Mouse (Mus musculus): ENCODE results near the gene Ing2. TPM values are rescaled to one million over a fixed set of nuclear protein-coding genes. Genes with fewer than 3 reads are reported as not detected.

The Ing2 gene
- total and polyA plus RNA-seq, 3 experiments: 18.6 to 363 (median 61.7) TPM

- TF ChIP-seq UBTF (IDR thresholded peaks at IDR 0.05; ENCODE audit: borderline replicate concordance, insufficient read depth, low read depth, low read length): 0 out of 2 replicates have a peak, but pooled peaks have one; percentile 14
Measured at GRCm38 (mm10) chr8:47676224-47676623, 868 bp upstream of the Ing2 start (continued).

- peak; percentile 90 for DNase-seq (ENCODE audit: low read depth, low spot score)
- H3K27me3 ChIP-seq (ENCODE audit: control insufficient read depth in 1 of 2, insufficient read depth in 2 of 2, low read length in 2 of 2): no peaks in the 10 kb centered on the region
- TF ChIP-seq MYC (IDR thresholded peaks at IDR 0.05; ENCODE audit: low read depth, low read length) (peak; percentile 52; the same call in 1 of the 2 replicates), RCOR1 (IDR thresholded peaks at IDR 0.05; ENCODE audit: low read depth, low read length) (0 out of 2 replicates have a peak, but pooled peaks have one; percentile 17), UBTF (IDR thresholded peaks at IDR 0.05; ENCODE audit: borderline replicate concordance, insufficient read depth, low read depth, low read length) (0 out of 2 replicates have a peak, but pooled peaks have one; percentile 64), SIN3A (IDR thresholded peaks at IDR 0.05; ENCODE audit: low read length) (peak; percentile 84), CTCF (IDR thresholded peaks at IDR 0.05 in 2 of 3, conservative IDR thresholded peaks at IDR 0.05 in 1 of 3; ENCODE audit: control insufficient read depth in 1 of 3, insufficient read depth in 1 of 3, low read depth in 2 of 3, low read length in 3 of 3, poor library complexity in 1 of 3, severe bottlenecking in 1 of 3) (peak in 1 of 3 experiments; percentile 22; a peak in 1 of 6 replicates), ETS1 (IDR thresholded peaks at IDR 0.05; ENCODE audit: low read depth, low read length) (no peak), ZKSCAN1 (IDR thresholded peaks at IDR 0.05; ENCODE audit: low read depth, low read length) (no peak), MXI1 (IDR thresholded peaks at IDR 0.05; ENCODE audit: low read depth, low read length) (peak; percentile 68), TBP (IDR thresholded peaks at IDR 0.05; ENCODE audit: low read depth, low read length) (peak; percentile 89), MAZ (IDR thresholded peaks at IDR 0.05; ENCODE audit: low read depth, low read length) (peak; percentile 70; the same call in 1 of the 2 replicates), GABPA (IDR thresholded peaks at IDR 0.05; ENCODE audit: low read depth, low read length) (no peak), ZMIZ1 (IDR thresholded peaks at IDR 0.05; ENCODE audit: low read depth, low read length) (peak; percentile 57; the same call in 1 of the 2 replicates), USF1 (IDR thresholded peaks at IDR 0.05; ENCODE audit: low read depth, low read length) (no peak), POLR2A (IDR thresholded peaks at IDR 0.05; ENCODE audit: control insufficient read depth in 1 of 2, insufficient read depth in 1 of 2, low read depth in 1 of 2, low read length in 2 of 2, poor library complexity in 1 of 2) (peak in 1 of 2 experiments; percentile 7; a peak in 1 of 4 replicates), NELFE (IDR thresholded peaks at IDR 0.05; ENCODE audit: low read depth, low read length) (no peak), ELF1 (IDR thresholded peaks at IDR 0.05; ENCODE audit: low read depth, low read length) (peak; percentile 80), CHD1 (IDR thresholded peaks at IDR 0.05; ENCODE audit: low read depth, low read length) (0 out of 2 replicates have a peak, but pooled peaks have one; percentile 34), NRF1 (IDR thresholded peaks at IDR 0.05; ENCODE audit: insufficient read depth, low read depth, low read length, poor library complexity, severe bottlenecking) (no peak)
Measured at GRCm38 (mm10) chr8:47675786-47676185, 430 bp upstream of the Ing2 start.

More at GRCm38 (mm10) chr8:47675786-47676185, 430 bp upstream of the Ing2 start:
- Histone ChIP-seq H3K79me2 (ENCODE audit: control insufficient read depth, insufficient read depth, low read length, poor library complexity) (peaks cover 45% of the 10 kb centered on the region), H3K4me1 (ENCODE audit: control insufficient read depth in 1 of 2, insufficient read depth in 2 of 2, low read length in 2 of 2) (peaks cover 4 to 6% of the 10 kb centered on the region in 2 experiments; a peak in 2 of 4 replicates), H3K9me3 (replicated peaks; ENCODE audit: insufficient read depth, low read length) (no peaks in the 10 kb centered on the region), H3K9ac (ENCODE audit: control insufficient read depth, low read depth, low read length, poor library complexity, severe bottlenecking) (peak overlapping the region; percentile 95), H3K4me3 (ENCODE audit: control insufficient read depth in 1 of 2, insufficient read depth in 1 of 2, low read depth in 2 of 2, low read length in 2 of 2) (peak overlapping the region; percentile 68 to 84), H3K36me3 (ENCODE audit: control insufficient read depth in 1 of 2, insufficient read depth in 2 of 2, low read length in 2 of 2) (peaks cover 0 to 17% of the 10 kb centered on the region in 2 experiments; a peak in 2 of 4 replicates), H3K27ac (ENCODE audit: control insufficient read depth, low read depth, low read length) (peak overlapping the region; percentile 92)
